Mouse (Mus musculus): Measurements from ENCODE around the gene Tmem140. TPM values are rescaled to one million over a fixed set of nuclear protein-coding genes. Genes with fewer than 3 reads are reported as not detected.

The Tmem140 gene
- polyA plus RNA-seq, 1 experiment from 2014 or later = 1.6 TPM

DNA sequence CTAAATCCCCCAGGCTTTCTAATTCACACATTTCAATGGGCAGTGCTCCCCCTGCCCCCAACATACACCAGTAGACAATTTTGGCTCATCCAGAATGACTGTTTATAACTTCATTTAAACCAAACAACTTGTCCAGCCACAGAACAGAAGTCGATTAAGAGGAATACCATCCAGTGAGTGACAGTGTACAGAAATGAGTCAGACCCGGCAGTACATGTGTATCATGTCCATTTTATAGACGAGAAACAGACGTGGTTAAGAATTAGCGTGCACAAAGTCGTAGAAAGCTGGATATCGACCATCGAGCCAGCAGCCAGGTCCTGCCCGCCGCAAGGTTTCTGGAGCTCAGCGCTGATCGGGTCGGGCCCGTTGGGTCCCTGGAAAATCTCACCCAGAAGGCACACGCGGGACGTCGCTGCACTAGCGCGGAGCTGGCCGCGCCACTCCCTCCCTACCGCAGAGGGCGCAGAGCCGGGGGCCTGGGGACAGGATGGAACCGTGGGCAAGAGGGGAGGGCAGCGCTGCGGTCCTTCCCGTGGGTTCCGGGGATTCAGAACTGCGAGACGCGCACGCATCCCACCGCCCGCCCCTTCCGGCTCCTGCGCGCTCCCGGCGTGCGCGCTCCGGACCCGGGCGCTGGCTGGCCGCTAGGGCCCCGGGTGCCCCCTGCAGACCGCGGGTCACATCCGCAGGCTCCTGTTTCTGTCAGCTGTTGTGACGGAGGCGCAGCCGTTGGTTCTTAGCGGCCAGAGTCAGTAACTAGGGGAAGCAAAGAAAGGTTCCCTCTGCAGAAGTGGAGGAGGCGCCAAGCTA, 14.8 kb downstream of the Tmem140 start, which contains the start of gene Cyren:
TSS of gene Cyren (minus strand) at position 552 of the 813 bp plus-strand sequence.
- Histone ChIP-seq H3K9ac (peak within 1 kb of the TSS; percentile 83), H3K4me3 (peak within 1 kb of the TSS; percentile 60), H3K4me2 (peak within 1 kb of the TSS; percentile 71), H3K9me3 (no peaks in the 10 kb centered on the region), H3K4me1 (replicated peaks) (peaks cover 29% of the 10 kb centered on the region), H3K27me3 (no peaks in the 10 kb centered on the region), H3K36me3 (peaks cover 21% of the 10 kb centered on the region), H3K27ac (peak within 1 kb of the TSS; percentile 90)
- WGBS = under 1% methylated on average over 54 of the region's 56 CpGs
- ATAC-seq (ENCODE audit: low FRiP score) = peak; percentile 92

DNA sequence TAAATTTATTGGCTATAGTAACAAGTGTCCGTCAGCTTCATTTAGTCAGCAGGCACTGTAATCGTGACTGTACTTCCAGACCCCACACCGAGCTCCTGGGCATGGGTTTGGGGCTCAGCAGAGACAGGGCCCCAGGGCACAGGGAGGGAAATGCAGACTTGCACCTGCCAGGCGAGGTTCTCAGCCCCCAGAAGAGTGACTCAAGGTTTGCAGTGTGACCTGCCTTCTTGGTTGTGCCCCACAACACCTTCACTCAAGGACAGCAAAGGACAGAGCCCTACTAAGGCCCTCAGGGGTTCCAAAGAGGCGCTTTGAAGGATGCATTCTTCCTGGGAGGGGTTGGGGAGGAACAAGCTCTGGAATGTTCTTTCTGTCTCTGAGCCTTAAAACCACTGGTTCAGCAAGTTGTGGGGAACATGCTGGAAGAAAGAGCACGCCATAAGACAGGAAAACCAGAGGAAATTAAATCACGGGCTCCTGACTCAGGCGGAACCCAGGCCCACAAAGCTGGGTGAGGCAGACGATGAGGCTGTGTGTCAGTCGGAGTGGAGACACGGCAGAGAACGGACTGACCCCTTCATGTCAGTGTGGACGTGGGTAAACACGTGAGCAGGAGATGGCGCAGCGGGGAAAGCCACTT, 16.3 kb downstream of the Tmem140 start:
- Histone ChIP-seq H3K9ac (no peak overlapping the region), H3K4me1 (replicated peaks) (peaks cover 29% of the 10 kb centered on the region), H3K36me3 (peaks cover 33% of the 10 kb centered on the region), H3K4me2 (no peak overlapping the region), H3K27ac (no peak overlapping the region), H3K9me3 (no peaks in the 10 kb centered on the region), H3K4me3 (no peak overlapping the region), H3K27me3 (no peaks in the 10 kb centered on the region)
- 90% methylated on average over 16 of the region's 16 CpGs for WGBS
- ATAC-seq (ENCODE audit: low FRiP score) = no peak

DNA sequence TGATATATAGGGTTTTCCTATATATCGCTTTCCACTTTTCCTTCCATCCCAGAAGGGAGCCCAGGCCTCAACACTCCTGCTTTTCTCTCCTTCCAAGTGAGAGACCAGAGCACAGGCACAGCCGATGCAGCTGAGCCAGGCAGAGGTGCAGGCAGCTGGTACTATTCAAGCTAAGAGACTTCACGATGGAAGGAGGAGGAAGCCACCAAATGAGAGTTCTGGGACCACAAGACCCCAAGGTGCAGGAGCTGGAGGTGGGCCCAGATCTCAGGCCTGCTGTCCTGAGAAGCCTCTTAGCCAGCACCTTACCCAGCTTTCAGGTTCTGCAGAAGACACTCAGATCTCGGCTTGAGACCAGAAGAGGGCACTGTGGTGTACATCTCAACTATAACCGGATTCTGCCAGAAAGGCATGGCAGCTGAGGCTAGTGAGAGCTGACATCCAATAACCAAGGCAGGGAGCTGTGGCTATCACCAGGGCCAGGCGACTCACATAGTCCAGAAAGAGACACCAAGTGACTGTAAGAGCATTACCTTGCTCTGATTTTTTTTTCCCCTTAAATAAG, 17.0 kb downstream of the Tmem140 start:
- Histone ChIP-seq H3K4me1 (replicated peaks) (peaks cover 25% of the 10 kb centered on the region), H3K36me3 (peaks cover 40% of the 10 kb centered on the region), H3K27me3 (no peaks in the 10 kb centered on the region), H3K27ac (no peak overlapping the region), H3K9ac (0 out of 2 replicates have a peak overlapping the region, but pooled peaks have one; percentile 5), H3K4me2 (no peak overlapping the region), H3K9me3 (no peaks in the 10 kb centered on the region), H3K4me3 (no peak overlapping the region)
- no peak for ATAC-seq (ENCODE audit: low FRiP score)
- 51% methylated on average over 6 of the region's 6 CpGs for WGBS

DNA sequence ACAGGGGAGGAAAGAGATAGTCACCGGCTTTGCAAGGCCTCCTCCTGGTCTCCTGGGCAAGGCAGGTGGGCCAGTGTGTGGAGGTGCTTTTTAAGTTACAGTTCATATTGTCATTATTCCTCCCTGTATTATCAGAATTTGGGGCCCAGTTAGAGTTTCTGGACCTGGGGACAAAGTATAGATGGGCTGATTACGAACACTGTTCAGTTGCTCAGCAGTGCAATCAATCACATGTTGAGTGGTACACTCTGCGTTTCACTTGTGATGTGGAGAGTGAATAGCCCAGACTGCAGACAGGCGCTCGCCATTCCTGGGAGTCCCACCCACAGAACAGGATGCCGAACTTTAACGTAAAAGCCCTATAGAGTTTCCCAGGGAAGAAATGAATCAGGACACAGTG, 21.8 kb downstream of the Tmem140 start:
- Histone ChIP-seq H3K9me3 (no peaks in the 10 kb centered on the region), H3K4me3 (no peak overlapping the region), H3K4me2 (no peak overlapping the region), H3K36me3 (peaks cover 65% of the 10 kb centered on the region), H3K27me3 (no peaks in the 10 kb centered on the region), H3K9ac (no peak overlapping the region), H3K4me1 (replicated peaks) (peaks cover 17% of the 10 kb centered on the region), H3K27ac (no peak overlapping the region)
- WGBS = 81% methylated on average over 7 of the region's 7 CpGs
- no peak for ATAC-seq (ENCODE audit: low FRiP score)

DNA sequence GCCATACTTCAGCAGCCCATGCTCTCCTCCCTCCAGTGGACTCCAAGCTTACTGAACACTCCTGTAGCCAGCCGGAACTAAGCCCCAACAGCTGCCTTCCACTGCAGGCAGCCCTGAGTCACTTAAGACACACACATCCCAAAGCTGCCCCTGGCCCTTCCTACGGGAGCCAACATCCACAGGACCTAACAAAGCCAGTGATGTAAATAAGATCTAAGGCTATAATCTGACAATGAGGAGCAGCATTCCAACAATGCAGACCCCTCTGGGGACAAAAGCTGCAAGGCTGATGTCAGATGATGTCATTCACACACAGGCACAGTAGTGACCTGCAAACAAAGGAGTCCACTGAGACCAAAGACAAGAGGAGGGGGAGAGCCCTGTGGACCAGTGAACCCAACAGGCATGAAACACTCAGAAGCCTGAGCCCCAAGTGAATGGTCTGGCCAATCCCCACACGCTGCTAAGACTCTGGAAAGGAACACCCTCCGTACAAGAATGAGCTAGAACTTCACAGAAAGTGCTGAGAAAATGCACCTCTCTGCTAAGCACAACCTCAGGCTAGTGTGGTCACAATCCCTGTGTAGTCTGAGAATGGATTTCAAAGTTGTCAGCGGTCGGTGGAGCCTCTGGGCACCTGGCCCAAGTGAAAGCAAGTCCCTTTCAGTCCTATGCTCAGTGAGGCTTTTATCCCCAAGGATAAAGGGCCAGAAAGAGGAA, 24.3 kb downstream of the Tmem140 start:
- peak; percentile 54; the same call in 1 of the 2 replicates for ATAC-seq (ENCODE audit: low FRiP score)
- Histone ChIP-seq H3K36me3 (peaks cover 73% of the 10 kb centered on the region), H3K4me3 (no peak overlapping the region), H3K4me1 (replicated peaks) (peaks cover 17% of the 10 kb centered on the region), H3K9ac (no peak overlapping the region), H3K4me2 (no peak overlapping the region), H3K27me3 (no peaks in the 10 kb centered on the region), H3K9me3 (no peaks in the 10 kb centered on the region), H3K27ac (peak overlapping the region; percentile 24; the same call in 1 of the 2 replicates)
- WGBS = 30% methylated on average over 6 of the region's 6 CpGs

DNA sequence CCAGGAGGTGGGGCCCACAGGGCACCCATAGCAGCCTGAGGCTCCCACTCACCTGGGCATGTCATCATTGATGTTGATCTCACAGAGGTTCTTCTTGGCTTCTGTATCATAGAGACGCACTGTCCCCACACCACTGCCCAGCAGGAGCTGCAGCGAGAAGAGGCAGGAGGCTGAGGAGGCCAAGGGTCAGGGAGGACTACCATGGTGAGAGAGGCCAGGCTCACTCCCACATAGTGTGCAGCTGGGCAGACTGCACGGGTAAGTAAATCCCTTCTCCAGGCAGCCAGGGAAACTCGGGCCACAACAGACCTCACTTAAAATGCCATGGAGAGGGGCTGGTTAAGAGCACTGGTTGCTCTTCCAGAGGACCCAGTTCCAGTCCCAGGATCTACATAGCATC, 26.2 kb downstream of the Tmem140 start:
- peaks cover 17% of the 10 kb centered on the region for H3K4me1 ChIP-seq (replicated peaks)
- H3K36me3 ChIP-seq = peaks cover 74% of the 10 kb centered on the region
- WGBS = 43% methylated on average over 4 of the region's 4 CpGs
- no peak overlapping the region for H3K27ac ChIP-seq
- no peak overlapping the region for H3K9ac ChIP-seq
- no peak for ATAC-seq (ENCODE audit: low FRiP score)
- no peak overlapping the region for H3K4me3 ChIP-seq
- H3K27me3 ChIP-seq = no peaks in the 10 kb centered on the region
- no peaks in the 10 kb centered on the region for H3K9me3 ChIP-seq
- H3K4me2 ChIP-seq = no peak overlapping the region

DNA sequence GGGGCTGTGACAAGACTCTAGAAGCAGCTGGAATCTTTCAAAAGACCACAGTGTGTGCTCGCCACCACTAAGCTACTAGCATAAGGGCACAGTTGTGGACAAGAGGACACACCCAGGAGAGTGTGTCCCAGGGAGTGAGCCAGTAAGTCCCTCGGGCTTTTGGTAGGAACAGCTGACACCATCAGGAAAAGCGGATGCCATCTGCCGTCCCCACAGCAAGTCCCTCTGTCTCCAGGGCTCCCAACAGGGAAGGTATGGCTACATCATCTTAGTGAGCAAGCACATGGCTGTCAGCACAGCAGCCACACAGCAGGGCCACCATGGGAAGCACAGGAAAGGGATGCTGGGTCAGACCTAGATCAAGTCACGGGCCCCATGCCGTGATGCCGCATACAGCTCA, 32.6 kb downstream of the Tmem140 start:
- Histone ChIP-seq H3K4me1 (replicated peaks) (no peaks in the 10 kb centered on the region; the same call in 1 of the 2 replicates), H3K4me2 (no peak overlapping the region), H3K9ac (no peak overlapping the region), H3K4me3 (no peak overlapping the region), H3K27me3 (no peaks in the 10 kb centered on the region), H3K36me3 (peaks cover 85% of the 10 kb centered on the region), H3K27ac (no peak overlapping the region), H3K9me3 (no peaks in the 10 kb centered on the region)
- 81% methylated on average over 7 of the region's 7 CpGs for WGBS
- no peak for ATAC-seq (ENCODE audit: low FRiP score)

DNA sequence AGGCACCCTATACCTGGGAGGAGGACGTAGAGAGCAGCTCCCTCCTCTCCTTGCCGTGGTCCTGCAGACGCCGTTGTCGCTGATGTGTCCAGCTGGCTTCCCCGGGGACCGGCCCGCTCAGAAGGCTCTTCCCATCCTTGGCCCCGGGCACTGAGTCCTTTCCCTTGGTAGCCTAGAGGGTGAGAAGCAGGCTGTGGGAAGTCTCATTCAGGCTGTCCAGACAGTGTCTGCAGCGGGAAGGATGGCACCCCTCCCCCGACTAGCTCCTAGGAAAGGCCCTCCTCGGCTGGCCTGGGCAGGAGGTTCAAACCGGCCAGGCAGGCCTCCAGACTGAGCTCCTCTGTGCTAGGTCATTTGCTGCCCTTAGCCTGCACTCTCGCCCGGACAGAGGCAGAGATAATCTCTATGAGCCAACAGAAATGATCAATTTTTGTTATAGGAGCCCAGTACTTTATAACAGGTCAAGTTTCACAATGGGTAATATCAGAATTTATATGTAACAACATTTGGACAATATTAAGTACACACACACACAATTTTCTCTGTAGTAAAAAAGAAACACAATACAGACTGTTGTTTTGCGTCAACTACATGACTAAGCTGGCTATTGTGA, 33.3 kb downstream of the Tmem140 start:
- Histone ChIP-seq H3K36me3 (peaks cover 85% of the 10 kb centered on the region), H3K4me1 (replicated peaks) (no peaks in the 10 kb centered on the region; the same call in 1 of the 2 replicates), H3K9ac (no peak overlapping the region), H3K4me2 (no peak overlapping the region), H3K9me3 (no peaks in the 10 kb centered on the region), H3K4me3 (no peak overlapping the region), H3K27me3 (no peaks in the 10 kb centered on the region), H3K27ac (no peak overlapping the region)
- ATAC-seq (ENCODE audit: low FRiP score) = 0 out of 2 replicates have a peak, but pooled peaks have one; percentile 32
- 52% methylated on average over 16 of the region's 16 CpGs for WGBS

DNA sequence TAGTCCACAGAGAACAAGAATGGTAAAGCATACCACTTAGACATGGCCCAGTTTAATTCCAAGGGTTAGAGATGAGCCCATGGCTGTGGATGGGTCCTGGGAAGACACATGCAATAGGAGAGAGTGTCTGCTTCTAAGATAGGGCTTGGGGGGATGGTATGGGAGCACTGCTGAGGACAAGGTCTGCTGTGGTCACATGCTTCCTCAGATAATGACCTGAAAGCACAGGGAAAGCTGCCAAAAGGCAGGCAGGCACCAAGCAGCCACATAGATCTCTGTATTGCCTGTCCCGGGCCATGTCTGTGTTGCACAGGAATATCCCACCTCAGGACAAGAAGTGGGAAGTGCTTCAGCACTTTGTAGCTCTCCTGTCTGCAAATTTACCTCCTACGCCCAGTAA, 36.2 kb downstream of the Tmem140 start:
- Histone ChIP-seq H3K4me2 (no peak overlapping the region), H3K9ac (no peak overlapping the region), H3K4me1 (replicated peaks) (no peaks in the 10 kb centered on the region; the same call in 1 of the 2 replicates), H3K4me3 (no peak overlapping the region), H3K9me3 (no peaks in the 10 kb centered on the region), H3K27ac (no peak overlapping the region), H3K27me3 (no peaks in the 10 kb centered on the region), H3K36me3 (peaks cover 82% of the 10 kb centered on the region)
- no peak for ATAC-seq (ENCODE audit: low FRiP score)
- 100% methylated on average over 2 of the region's 2 CpGs for WGBS

DNA sequence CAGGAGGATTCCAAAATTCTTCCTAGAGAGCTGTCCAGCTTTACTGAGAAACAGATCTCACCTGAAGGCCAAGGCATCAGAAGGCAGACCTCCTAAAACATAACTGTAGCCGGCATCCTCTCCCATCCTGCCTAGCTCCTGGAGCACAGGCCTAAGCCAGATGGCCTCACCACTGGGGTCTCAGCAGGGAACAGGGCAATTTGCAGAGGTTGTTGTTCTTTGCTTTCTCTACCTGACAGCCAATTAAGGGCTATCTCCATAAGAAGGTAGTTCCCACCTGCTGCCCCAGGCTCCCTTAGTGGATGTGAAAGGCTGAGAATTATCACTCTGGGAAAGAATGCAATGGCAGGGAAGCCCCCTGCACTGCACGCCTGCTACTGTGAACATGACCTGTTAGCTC, 38.0 kb downstream of the Tmem140 start:
- peaks cover 80% of the 10 kb centered on the region for H3K36me3 ChIP-seq
- no peak overlapping the region for H3K4me3 ChIP-seq
- 0 out of 2 replicates have a peak overlapping the region, but pooled peaks have one; percentile 12 for H3K27ac ChIP-seq
- H3K27me3 ChIP-seq = no peaks in the 10 kb centered on the region
- WGBS = 78% methylated on average over 2 of the region's 2 CpGs
- no peaks in the 10 kb centered on the region; the same call in 1 of the 2 replicates for H3K4me1 ChIP-seq (replicated peaks)
- peak overlapping the region; percentile 35; the same call in 1 of the 2 replicates for H3K9ac ChIP-seq
- no peaks in the 10 kb centered on the region for H3K9me3 ChIP-seq
- H3K4me2 ChIP-seq = no peak overlapping the region
- no peak for ATAC-seq (ENCODE audit: low FRiP score)

DNA sequence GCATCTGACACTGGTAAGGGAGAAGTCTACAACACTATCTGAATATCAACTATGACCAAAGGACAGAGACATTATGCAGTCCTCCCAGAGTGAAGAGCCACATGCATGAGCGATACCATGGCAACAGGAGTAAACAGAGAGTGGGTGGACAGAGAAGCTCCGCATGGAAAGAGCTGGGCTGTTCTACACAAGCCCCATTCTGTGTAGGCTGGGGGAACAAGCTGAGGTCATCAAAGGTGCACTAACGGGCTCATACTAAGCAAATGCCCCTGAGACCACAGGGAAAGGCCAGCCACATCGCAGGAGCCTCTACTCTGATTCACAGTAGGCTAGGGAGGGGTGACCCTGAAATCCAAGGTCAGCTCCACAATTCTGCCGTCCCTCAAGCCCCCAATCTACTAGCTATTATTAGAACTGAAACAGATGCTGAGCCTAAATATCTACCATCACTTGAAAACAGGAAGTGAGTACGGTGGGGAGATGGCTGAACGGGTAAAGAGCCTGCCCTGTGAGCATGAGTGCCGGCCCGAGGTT, 39.0 kb downstream of the Tmem140 start:
- Histone ChIP-seq H3K9ac (no peak overlapping the region), H3K36me3 (peaks cover 85% of the 10 kb centered on the region), H3K4me2 (no peak overlapping the region), H3K4me1 (replicated peaks) (0 out of 2 replicates have a peak, but pooled peaks cover 1% of the 10 kb centered on the region), H3K27ac (no peak overlapping the region), H3K9me3 (no peaks in the 10 kb centered on the region), H3K27me3 (no peaks in the 10 kb centered on the region), H3K4me3 (no peak overlapping the region)
- WGBS = 59% methylated on average over 9 of the region's 9 CpGs
- no peak for ATAC-seq (ENCODE audit: low FRiP score)

Measured in hindbrain, embryonic 13.5 days (tissue).